Mouse (Mus musculus): ENCODE results near the gene Rnaseh1. TPM values are rescaled to one million over a fixed set of nuclear protein-coding genes. Genes with fewer than 3 reads are reported as not detected.

The Rnaseh1 gene
- polyA plus RNA-seq, 1 experiment from 2014 or later, result 19.7 TPM

- ATAC-seq, result peak; percentile 36
- no peak for DNase-seq (ENCODE audit: low read depth, low spot score)
- TF ChIP-seq CTCF (IDR thresholded peaks at IDR 0.05), result no peak
- H3K27me3 ChIP-seq, result no peaks in the 10 kb centered on the region
- in situ Hi-C loops (cut with MboI; ENCODE audit: low pct_unique_long_range_greater_than_20kb), result no loop called here
- ChIA-PET CTCF (no interaction called here), POLR2A (no interaction called here)
These were observed 44.8 kb downstream of the Rnaseh1 start for GRCm38 (mm10) chr12:28694231-28694630.

DNA sequence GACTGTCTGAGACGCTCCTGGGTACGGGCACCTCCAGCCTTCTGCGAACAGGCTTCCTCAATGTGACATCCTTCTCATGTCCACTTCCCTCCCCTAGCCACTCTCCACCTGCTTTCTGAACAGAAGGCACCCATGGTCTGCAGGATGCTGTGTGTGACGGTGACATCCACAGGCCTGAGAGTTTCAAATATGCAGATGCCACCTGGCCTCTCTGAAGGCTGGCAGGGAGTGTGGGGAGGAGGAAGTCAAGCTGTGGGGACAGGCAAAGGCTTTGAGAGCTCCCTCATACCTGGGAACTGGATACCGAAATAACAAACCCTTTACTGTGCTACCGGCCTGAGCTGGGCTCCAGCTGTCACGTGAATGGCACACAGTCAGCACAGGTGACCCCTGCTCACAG, 45.4 kb downstream of the Rnaseh1 start:
- H3K27me3 ChIP-seq, result no peaks in the 10 kb centered on the region
- ATAC-seq (no peak), DNase-seq (ENCODE audit: low read depth, low spot score) (no peak)
- no peak for TF ChIP-seq CTCF (IDR thresholded peaks at IDR 0.05)
- in situ Hi-C loops (cut with MboI; ENCODE audit: low pct_unique_long_range_greater_than_20kb), result no loop called here
- ChIA-PET CTCF (no interaction called here), POLR2A (no interaction called here)

DNA sequence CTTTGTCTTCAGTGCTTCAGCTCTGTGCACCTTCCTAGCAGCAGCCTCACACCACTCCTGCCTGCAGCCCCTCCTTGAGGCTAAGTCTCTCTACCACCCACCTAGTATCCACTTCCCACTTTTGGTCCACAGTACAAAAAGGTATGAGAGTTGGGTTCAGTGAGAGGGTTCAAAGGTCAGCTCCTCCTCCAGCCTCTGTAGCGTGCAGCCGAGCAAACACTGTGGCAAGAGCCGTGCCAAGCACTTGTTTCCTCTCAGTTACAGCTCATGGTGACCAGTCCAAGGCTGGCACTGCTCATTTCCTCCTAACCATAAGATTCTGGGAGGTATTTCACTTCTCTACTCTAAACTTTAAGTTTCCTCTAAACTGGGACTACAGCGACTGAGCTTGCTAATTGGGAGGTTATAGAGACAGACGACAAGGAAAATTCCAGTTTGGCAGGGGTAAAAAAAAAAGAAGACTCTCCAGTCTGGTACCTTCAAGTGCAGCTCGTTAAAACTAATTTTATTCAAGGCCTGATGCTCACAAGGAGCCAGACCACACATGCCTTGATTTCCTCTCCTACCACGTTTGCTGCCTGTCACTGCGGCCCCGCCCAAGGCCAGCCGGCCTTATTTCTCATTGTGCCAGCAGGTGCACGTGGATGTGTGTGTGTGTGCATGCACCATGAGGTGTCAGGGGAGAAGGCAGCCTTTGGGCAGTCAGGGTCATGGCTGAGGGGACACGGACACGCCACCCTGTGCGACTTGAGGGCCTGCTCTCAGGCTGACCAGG, 48.6 kb downstream of the Rnaseh1 start:
- H3K27me3 ChIP-seq, result no peaks in the 10 kb centered on the region
- in situ Hi-C loops (cut with MboI; ENCODE audit: low pct_unique_long_range_greater_than_20kb), result no loop called here
- ChIA-PET POLR2A (interaction anchor here (1.0 kb wide), 1 partner anchor 64 kb away, joined by 3 read pairs; no protein-coding TSS in a partner anchor), CTCF (no interaction called here)
- no peak for ATAC-seq
- no peak for TF ChIP-seq CTCF (IDR thresholded peaks at IDR 0.05)
- no peak for DNase-seq (ENCODE audit: low read depth, low spot score)

DNA sequence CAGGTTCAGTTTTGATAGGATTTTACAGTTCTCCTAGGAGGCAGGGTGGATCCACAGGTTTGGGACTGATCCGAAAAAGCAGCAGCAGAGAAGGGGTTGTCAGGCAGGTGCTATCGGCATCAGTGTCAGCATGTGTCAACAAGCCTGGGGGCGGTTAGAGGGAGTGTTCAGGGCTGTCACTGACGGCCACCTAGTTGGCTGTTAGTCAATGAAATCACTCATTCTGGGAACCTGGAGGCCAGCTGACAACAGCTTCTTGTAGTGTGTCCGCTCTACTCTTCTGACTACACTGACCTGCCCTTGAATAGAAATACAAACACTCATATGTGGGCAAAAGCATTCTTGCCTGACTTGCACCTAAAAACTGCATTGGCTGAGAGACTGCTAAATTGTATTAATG, 49.7 kb downstream of the Rnaseh1 start:
- DNase-seq (ENCODE audit: low read depth, low spot score), result no peak
- in situ Hi-C loops (cut with MboI; ENCODE audit: low pct_unique_long_range_greater_than_20kb), result no loop called here
- ChIA-PET CTCF (interaction anchor here (0.8 to 1.7 kb wide), 5 partner anchors 11 to 24 kb away, joined by 3 to 8 read pairs (median 3); partner anchors contain the start of gene Adi1), POLR2A (interaction anchor here (0.5 to 0.6 kb wide), 2 partner anchors 14 to 70 kb away, joined by 3 to 4 read pairs; no protein-coding TSS in a partner anchor)
- TF ChIP-seq CTCF (IDR thresholded peaks at IDR 0.05), result no peak
- no peak for ATAC-seq
- H3K27me3 ChIP-seq, result no peaks in the 10 kb centered on the region

GRCm38 (mm10) chr12:28699656-28700055, 50.3 kb downstream of the Rnaseh1 start:
- in situ Hi-C loops (cut with MboI; ENCODE audit: low pct_unique_long_range_greater_than_20kb), result no loop called here
- DNase-seq (ENCODE audit: low read depth, low spot score) (peak; percentile 25), ATAC-seq (peak; percentile 56)
- H3K27me3 ChIP-seq, result no peaks in the 10 kb centered on the region
- POLR2A ChIA-PET, result interaction anchor here (0.6 kb wide), 1 partner anchor 14 kb away, joined by 3 read pairs; no protein-coding TSS in a partner anchor
- no peak for TF ChIP-seq CTCF (IDR thresholded peaks at IDR 0.05)
- CTCF ChIA-PET, result interaction anchor here (0.8 to 1.7 kb wide), 6 partner anchors 8 to 25 kb away, joined by 3 to 8 read pairs (median 4); partner anchors contain the start of gene Adi1

GRCm38 (mm10) chr12:28700101-28700511, 50.7 kb downstream of the Rnaseh1 start:
- ATAC-seq, result no peak
- in situ Hi-C loops (cut with MboI; ENCODE audit: low pct_unique_long_range_greater_than_20kb), result no loop called here
- POLR2A ChIA-PET, result no interaction called here
- CTCF ChIA-PET, result interaction anchor here (1.0 to 1.8 kb wide), 6 partner anchors 9 to 28 kb away, joined by 3 to 8 read pairs (median 4); partner anchors contain the start of gene Adi1
- no peak for TF ChIP-seq CTCF (IDR thresholded peaks at IDR 0.05)
- H3K27me3 ChIP-seq, result no peaks in the 10 kb centered on the region
- no peak for DNase-seq (ENCODE audit: low read depth, low spot score)

DNA sequence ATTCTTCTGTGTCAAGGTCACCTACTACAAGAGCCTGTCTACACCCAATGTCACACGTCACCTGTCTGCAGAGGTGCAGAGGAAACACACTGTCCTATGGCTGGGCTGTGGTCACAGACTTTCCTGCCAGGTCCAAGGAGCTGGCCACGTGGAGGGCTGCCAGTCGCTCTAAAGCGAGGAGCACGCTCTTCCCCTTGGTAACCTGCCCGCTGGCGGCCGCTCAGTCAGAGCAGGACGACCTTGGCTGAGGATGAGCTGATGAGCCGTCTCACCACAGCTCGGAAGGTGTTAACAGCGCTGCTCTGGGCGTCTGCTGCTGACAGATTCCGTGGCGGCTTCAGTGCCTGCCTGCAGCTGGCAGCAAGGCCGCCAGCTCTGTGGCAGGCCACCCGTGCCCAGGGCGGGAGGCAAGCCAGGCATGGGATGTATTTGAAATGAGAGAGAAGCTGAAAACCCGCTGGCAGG, 51.2 kb downstream of the Rnaseh1 start:
- ChIA-PET POLR2A (no interaction called here), CTCF (interaction anchor here (1.0 to 1.8 kb wide), 6 partner anchors 9 to 27 kb away, joined by 3 to 8 read pairs (median 4); partner anchors contain the start of gene Adi1)
- no peaks in the 10 kb centered on the region for H3K27me3 ChIP-seq
- TF ChIP-seq CTCF (IDR thresholded peaks at IDR 0.05), result no peak
- ATAC-seq (no peak), DNase-seq (ENCODE audit: low read depth, low spot score) (no peak)
- in situ Hi-C loops (cut with MboI; ENCODE audit: low pct_unique_long_range_greater_than_20kb), result no loop called here

GRCm38 (mm10) chr12:28701302-28701701, 51.9 kb downstream of the Rnaseh1 start:
- no peak for ATAC-seq
- DNase-seq (ENCODE audit: low read depth, low spot score), result no peak
- no peaks in the 10 kb centered on the region for H3K27me3 ChIP-seq
- in situ Hi-C loops (cut with MboI; ENCODE audit: low pct_unique_long_range_greater_than_20kb), result no loop called here
- CTCF ChIA-PET, result interaction anchor here (1.8 kb wide), 1 partner anchor 15 kb away, joined by 5 read pairs; no protein-coding TSS in a partner anchor
- POLR2A ChIA-PET, result interaction anchor here (0.7 kb wide), 1 partner anchor 1206 kb away, joined by 3 read pairs; no protein-coding TSS in a partner anchor
- no peak for TF ChIP-seq CTCF (IDR thresholded peaks at IDR 0.05)

GRCm38 (mm10) chr12:28704381-28704780, 55.0 kb downstream of the Rnaseh1 start:
- CTCF ChIA-PET, result no interaction called here
- no peak for ATAC-seq
- POLR2A ChIA-PET, result no interaction called here
- in situ Hi-C loops (cut with MboI; ENCODE audit: low pct_unique_long_range_greater_than_20kb), result no loop called here
- TF ChIP-seq CTCF (IDR thresholded peaks at IDR 0.05), result no peak
- no peak for DNase-seq (ENCODE audit: low read depth, low spot score)
- H3K27me3 ChIP-seq, result no peaks in the 10 kb centered on the region

GRCm38 (mm10) chr12:28705204-28705603, 55.8 kb downstream of the Rnaseh1 start:
- DNase-seq (ENCODE audit: low read depth, low spot score) (no peak), ATAC-seq (no peak)
- no peak for TF ChIP-seq CTCF (IDR thresholded peaks at IDR 0.05)
- POLR2A ChIA-PET, result interaction anchor here (0.5 kb wide), 1 partner anchor 12 kb away, joined by 3 read pairs; no protein-coding TSS in a partner anchor
- CTCF ChIA-PET, result no interaction called here
- H3K27me3 ChIP-seq, result no peaks in the 10 kb centered on the region
- in situ Hi-C loops (cut with MboI; ENCODE audit: low pct_unique_long_range_greater_than_20kb), result no loop called here

DNA sequence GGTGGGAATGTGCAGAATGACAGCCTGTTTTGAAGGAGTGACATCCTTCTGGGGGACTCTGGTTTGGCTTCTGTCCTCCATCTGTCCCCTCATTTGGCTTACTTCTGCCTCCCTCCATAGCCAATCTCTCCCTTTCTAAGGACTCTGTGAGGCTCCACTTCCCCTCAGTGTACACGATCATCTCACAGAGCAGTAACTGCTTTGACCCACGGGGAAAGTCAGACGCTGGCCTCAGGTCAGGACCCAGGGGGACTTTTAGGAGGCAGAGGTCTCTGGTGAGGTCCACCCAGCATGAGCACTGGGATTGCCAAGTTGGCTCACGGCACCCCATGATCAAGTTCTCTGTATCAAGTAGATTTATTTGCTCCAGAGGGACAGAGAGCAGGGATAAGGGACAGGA, 58.8 kb downstream of the Rnaseh1 start:
- ChIA-PET CTCF (no interaction called here), POLR2A (interaction anchor here (0.6 kb wide), 1 partner anchor 15 kb away, joined by 3 read pairs; no protein-coding TSS in a partner anchor)
- ATAC-seq (no peak), DNase-seq (ENCODE audit: low read depth, low spot score) (no peak)
- in situ Hi-C loops (cut with MboI; ENCODE audit: low pct_unique_long_range_greater_than_20kb), result no loop called here
- H3K27me3 ChIP-seq, result no peaks in the 10 kb centered on the region
- no peak for TF ChIP-seq CTCF (IDR thresholded peaks at IDR 0.05)

Other genes with a start within 250 kb of the Rnaseh1 start
- gene Dcdc2c, start 97.2 kb upstream of the Rnaseh1 start, polyA plus RNA-seq (2021), result 0.06 TPM
- not detected for gene Allc, start 67.1 kb upstream of the Rnaseh1 start, polyA plus RNA-seq (2021)
- 0.06 TPM for gene Colec11, start 26.2 kb upstream of the Rnaseh1 start, polyA plus RNA-seq (2021)
- 526 TPM for gene Rps7, start 13.6 kb upstream of the Rnaseh1 start, polyA plus RNA-seq (2021)
- gene Adi1, start 25.6 kb downstream of the Rnaseh1 start, polyA plus RNA-seq (2021), result 114 TPM
- gene Trappc12, start 100.9 kb downstream of the Rnaseh1 start, polyA plus RNA-seq (2021), result 25.6 TPM
- gene Eipr1, start 102.2 kb downstream of the Rnaseh1 start, polyA plus RNA-seq (2021), result 25.6 TPM